Mouse (Mus musculus): ENCODE data around the gene Hmg20b.
A peak's percentile ranks its signal among the peaks of the same experiment; 100 is the strongest.

DNA sequence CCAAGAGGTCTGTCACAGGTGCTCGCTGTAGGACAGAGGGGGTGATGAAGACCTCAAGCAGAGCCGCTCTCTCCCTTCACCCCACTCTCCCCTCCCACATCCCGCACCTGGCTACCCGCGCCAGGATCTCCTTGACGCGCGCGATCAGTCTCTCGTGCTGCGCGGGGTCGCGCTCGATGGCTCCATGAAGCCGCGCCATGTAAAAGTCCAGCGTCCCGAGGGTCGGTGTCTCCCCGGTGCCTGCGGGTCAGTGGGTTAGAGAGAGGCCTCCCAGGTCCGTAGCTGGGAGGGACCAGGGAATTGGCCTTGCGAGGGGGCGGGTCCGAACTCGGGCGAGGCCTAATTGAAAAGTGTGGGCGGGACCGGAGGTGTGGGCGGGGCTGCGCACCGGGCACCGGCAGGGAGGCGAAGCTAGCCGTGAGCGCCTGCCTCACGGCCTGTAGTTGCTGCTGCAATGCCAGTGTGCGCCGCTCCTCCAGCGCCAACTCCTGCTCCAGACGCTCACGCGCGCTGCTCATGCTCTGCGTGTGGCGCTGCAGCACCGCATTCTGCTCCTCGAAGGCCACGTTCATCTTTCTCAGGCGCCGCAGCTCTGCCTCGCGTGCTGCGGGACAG is 3.7 kb downstream of the Hmg20b start:
- TF ChIP-seq CTCF (IDR thresholded peaks at IDR 0.05; ENCODE audit: borderline replicate concordance, extremely low read depth, insufficient read depth, insufficient read length) (peak; percentile 43; the same call in 1 of the 2 replicates), POLR2A (IDR thresholded peaks at IDR 0.05; ENCODE audit: borderline replicate concordance, extremely low read depth, insufficient read depth, insufficient read length, poor library complexity, severe bottlenecking) (no peak)

Data from brain, embryonic 14.5 days (tissue).